ENCODE assay signal across 8 mouse cellular contexts in genomic region chr16:34095548-34096141, GRCm38 (mm10).
DNase-seq lines count a peak whose midpoint lies in the region; ATAC-seq and TF ChIP-seq lines count a peak whose summit lies in the region.

No protein-coding gene starts in this region.

- under 1% methylated on average over 34 of the region's 34 CpGs for WGBS in bone marrow, adult 2 months
- WGBS in forebrain, postnatal 0 days: 5% methylated on average over 34 of the region's 34 CpGs
- under 1% methylated on average over 34 of the region's 34 CpGs for WGBS in hindbrain, embryonic 11.5 days
- under 1% methylated on average over 33 of the region's 34 CpGs for WGBS in limb, embryonic 14.5 days
- WGBS in midbrain, embryonic 13.5 days: under 1% methylated on average over 34 of the region's 34 CpGs
- under 1% methylated on average over 34 of the region's 34 CpGs for WGBS in spleen, adult 2 months

- peak; percentile 47; the same call in 1 of the 2 replicates for TF ChIP-seq POLR2A in bone marrow, adult 2 months (IDR thresholded peaks at IDR 0.05; ENCODE audit: borderline replicate concordance, control insufficient read depth, low read depth, low read length)
- TF ChIP-seq POLR2A in limb, embryonic 14.5 days (IDR thresholded peaks at IDR 0.05; ENCODE audit: borderline replicate concordance, extremely low read depth, insufficient read depth, insufficient read length): no peak
- no peak for TF ChIP-seq POLR2A in spleen, adult 2 months (IDR thresholded peaks at IDR 0.05; ENCODE audit: low read depth, low read length)

- no peak for TF ChIP-seq CTCF in E14TG2a.4 (conservative IDR thresholded peaks at IDR 0.05; ENCODE audit: low read length)
- no peak for TF ChIP-seq CTCF in bone marrow, adult 2 months (IDR thresholded peaks at IDR 0.05; ENCODE audit: control insufficient read depth, insufficient read depth, low read length)
- TF ChIP-seq CTCF in forebrain, postnatal 0 days (IDR thresholded peaks at IDR 0.05; ENCODE audit: low read depth): no peak
- no peak for TF ChIP-seq CTCF in spleen, adult 2 months (IDR thresholded peaks at IDR 0.05; ENCODE audit: extremely low read depth, insufficient read depth, insufficient read length, insufficient replicate concordance)

- no peaks in the 10 kb centered on the region for H3K9me3 ChIP-seq in E14TG2a.4 (ENCODE audit: low read length)
- no peaks in the 10 kb centered on the region for H3K9me3 ChIP-seq in forebrain, postnatal 0 days (ENCODE audit: low read length)
- H3K9me3 ChIP-seq in hindbrain, embryonic 11.5 days (ENCODE audit: control insufficient read depth, low read length): no peaks in the 10 kb centered on the region
- H3K9me3 ChIP-seq in limb, embryonic 14.5 days (ENCODE audit: control insufficient read depth, low read length): no peaks in the 10 kb centered on the region
- no peaks in the 10 kb centered on the region for H3K9me3 ChIP-seq in midbrain, embryonic 13.5 days

- peaks cover 52% of the 10 kb centered on the region for H3K27me3 ChIP-seq in E14TG2a.4 (ENCODE audit: insufficient read depth, low read length)
- H3K27me3 ChIP-seq in forebrain, postnatal 0 days (ENCODE audit: insufficient read depth, low read length): no peaks in the 10 kb centered on the region
- no peaks in the 10 kb centered on the region for H3K27me3 ChIP-seq in hindbrain, embryonic 11.5 days (ENCODE audit: control insufficient read depth, insufficient read depth, low read length)
- no peaks in the 10 kb centered on the region for H3K27me3 ChIP-seq in limb, embryonic 14.5 days (ENCODE audit: control insufficient read depth, insufficient read depth, low read length)
- H3K27me3 ChIP-seq in midbrain, embryonic 13.5 days: peaks cover 9% of the 10 kb centered on the region; the same call in 1 of the 2 replicates
- H3K27me3 ChIP-seq in spleen, adult 2 months (ENCODE audit: control insufficient read depth, insufficient read depth, low read length): no peaks in the 10 kb centered on the region; the same call in 1 of the 2 replicates

- peak; percentile 41 for DNase-seq in forebrain, postnatal 0 days
- DNase-seq in hindbrain, embryonic 11.5 days (ENCODE audit: low spot score): peak; percentile 68
- no peak for DNase-seq in limb, embryonic 14.5 days (ENCODE audit: low spot score)
- DNase-seq in spleen, adult 2 months (ENCODE audit: low read depth in 1 of 2, low spot score in 2 of 2): peak in 1 of 2 experiments; percentile 48
- DNase-seq in layer of hippocampus, postnatal 25 days (ENCODE audit: extremely low spot score in 1 of 2, low spot score in 1 of 2): no peak

- peak; percentile 23; the same call in 1 of the 2 replicates for ATAC-seq in forebrain, postnatal 0 days
- ATAC-seq in hindbrain, embryonic 11.5 days (ENCODE audit: low FRiP score): peak; percentile 64
- ATAC-seq in limb, embryonic 14.5 days (ENCODE audit: low FRiP score, low read depth): 0 out of 2 replicates have a peak, but pooled peaks have one; percentile 49
- peak; percentile 32 for ATAC-seq in midbrain, embryonic 13.5 days

- no peaks in the 10 kb centered on the region for H3K36me3 ChIP-seq in E14TG2a.4 (ENCODE audit: insufficient read depth, low read length)
- H3K36me3 ChIP-seq in forebrain, postnatal 0 days (ENCODE audit: insufficient read depth): 0 out of 2 replicates have a peak, but pooled peaks cover under 1% of the 10 kb centered on the region
- no peaks in the 10 kb centered on the region for H3K36me3 ChIP-seq in hindbrain, embryonic 11.5 days (ENCODE audit: control insufficient read depth, insufficient read depth, low read length)
- no peaks in the 10 kb centered on the region for H3K36me3 ChIP-seq in limb, embryonic 14.5 days (ENCODE audit: control insufficient read depth, insufficient read depth, low read length)
- peaks cover 6% of the 10 kb centered on the region for H3K36me3 ChIP-seq in midbrain, embryonic 13.5 days
- H3K36me3 ChIP-seq in spleen, adult 2 months (ENCODE audit: control insufficient read depth, insufficient read depth, low read length): no peaks in the 10 kb centered on the region

- H3K4me2 ChIP-seq in forebrain, postnatal 0 days (ENCODE audit: low read depth): peak overlapping the region; percentile 50
- peak overlapping the region; percentile 66 for H3K4me2 ChIP-seq in hindbrain, embryonic 11.5 days (replicated peaks; ENCODE audit: low read depth, low read length)
- peak overlapping the region; percentile 79 for H3K4me2 ChIP-seq in limb, embryonic 14.5 days (replicated peaks; ENCODE audit: low read depth, low read length, severe bottlenecking)
- peak overlapping the region; percentile 59 for H3K4me2 ChIP-seq in midbrain, embryonic 13.5 days (replicated peaks)

- peak overlapping the region; percentile 43 for H3K9ac ChIP-seq in forebrain, postnatal 0 days
- H3K9ac ChIP-seq in hindbrain, embryonic 11.5 days (ENCODE audit: low read depth, low read length): peak overlapping the region; percentile 29
- H3K9ac ChIP-seq in limb, embryonic 14.5 days (ENCODE audit: low read depth, low read length, severe bottlenecking): peak overlapping the region; percentile 44
- peak overlapping the region; percentile 56 for H3K9ac ChIP-seq in midbrain, embryonic 13.5 days (replicated peaks)

- H3K4me1 ChIP-seq in E14TG2a.4 (replicated peaks; ENCODE audit: low read depth, low read length): peaks cover 30% of the 10 kb centered on the region
- H3K4me1 ChIP-seq in bone marrow, adult 2 months (ENCODE audit: control insufficient read depth, insufficient read depth, low read length): no peaks in the 10 kb centered on the region
- H3K4me1 ChIP-seq in forebrain, postnatal 0 days (ENCODE audit: insufficient read depth): peaks cover 14% of the 10 kb centered on the region; the same call in 1 of the 2 replicates
- peaks cover 10% of the 10 kb centered on the region for H3K4me1 ChIP-seq in hindbrain, embryonic 11.5 days (replicated peaks; ENCODE audit: control insufficient read depth, insufficient read depth, low read length)
- H3K4me1 ChIP-seq in limb, embryonic 14.5 days (ENCODE audit: control insufficient read depth, insufficient read depth, low read length): peaks cover 7% of the 10 kb centered on the region
- peaks cover 37% of the 10 kb centered on the region for H3K4me1 ChIP-seq in midbrain, embryonic 13.5 days (replicated peaks)
- H3K4me1 ChIP-seq in spleen, adult 2 months (ENCODE audit: control insufficient read depth, insufficient read depth, insufficient read length): peaks cover 7% of the 10 kb centered on the region; the same call in 1 of the 2 replicates

- peak overlapping the region; percentile 2; the same call in 1 of the 2 replicates for H3K27ac ChIP-seq in bone marrow, adult 2 months (ENCODE audit: control insufficient read depth, insufficient read depth, low read depth, low read length, poor library complexity)
- peak overlapping the region; percentile 45 for H3K27ac ChIP-seq in forebrain, postnatal 0 days (ENCODE audit: low read depth, low read length)
- H3K27ac ChIP-seq in hindbrain, embryonic 11.5 days (ENCODE audit: low read depth, low read length): no peak overlapping the region
- H3K27ac ChIP-seq in limb, embryonic 14.5 days (replicated peaks; ENCODE audit: low read depth, low read length): no peak overlapping the region
- peak overlapping the region; percentile 62 for H3K27ac ChIP-seq in midbrain, embryonic 13.5 days
- no peak overlapping the region for H3K27ac ChIP-seq in spleen, adult 2 months (ENCODE audit: insufficient read depth, low read length)

- H3K4me3 ChIP-seq in E14TG2a.4 (replicated peaks; ENCODE audit: low read length): peak overlapping the region; percentile 86
- H3K4me3 ChIP-seq in bone marrow, adult 2 months (replicated peaks; ENCODE audit: control insufficient read depth, low read depth, low read length): peak overlapping the region; percentile 74
- H3K4me3 ChIP-seq in forebrain, postnatal 0 days (ENCODE audit: low read depth, low read length): peak overlapping the region; percentile 24
- H3K4me3 ChIP-seq in hindbrain, embryonic 11.5 days (ENCODE audit: low read depth, low read length): peak overlapping the region; percentile 41
- H3K4me3 ChIP-seq in limb, embryonic 14.5 days (replicated peaks; ENCODE audit: low read length): peak overlapping the region; percentile 47
- peak overlapping the region; percentile 40 for H3K4me3 ChIP-seq in midbrain, embryonic 13.5 days (replicated peaks)
- H3K4me3 ChIP-seq in spleen, adult 2 months (ENCODE audit: extremely low read depth, insufficient read depth, insufficient read length): peak overlapping the region; percentile 57

Comparison
In these comparisons a context has a peak if more than half of its experiments do, and no peak if none do; other contexts are left out.
1. H3K4me3 ChIP-seq: peak in every context shown above with its lines; median percentile 86 in E14TG2a.4; 74 in bone marrow, adult 2 months; 57 in spleen, adult 2 months; 47 in limb, embryonic 14.5 days; 41 in hindbrain, embryonic 11.5 days; 40 in midbrain, embryonic 13.5 days; 24 in forebrain, postnatal 0 days.
2. H3K27ac ChIP-seq: peak in bone marrow, adult 2 months (single experiment), forebrain, postnatal 0 days (single experiment) and midbrain, embryonic 13.5 days (single experiment); none in hindbrain, embryonic 11.5 days (single experiment), limb, embryonic 14.5 days (single experiment) and spleen, adult 2 months (single experiment).
3. DNase-seq: peak in forebrain, postnatal 0 days (single experiment) and hindbrain, embryonic 11.5 days (single experiment); none in limb, embryonic 14.5 days (single experiment) and layer of hippocampus, postnatal 25 days (0 of 2).
4. Peak in every context shown above with its lines, with median percentiles within 50 percentile points of each other: ATAC-seq, H3K4me2 ChIP-seq and H3K9ac ChIP-seq.